Mouse (Mus musculus): Measurements from ENCODE around the gene Adgrg2. TPM values are rescaled to one million over a fixed set of nuclear protein-coding genes. Genes with fewer than 3 reads are reported as not detected.

The Adgrg2 gene
- polyA plus RNA-seq, 1 experiment from 2014 or later, result 2.4 TPM

Other genes starting within 250 kb of the Adgrg2 start
- gene Phka2, start 111.5 kb downstream of the Adgrg2 start, polyA plus RNA-seq (2015; fragmentation: Nextera tagmentation; extraction: Ambion mirVana), result 9.6 and 10.0 TPM in 2 replicates

Data from hindbrain, embryonic 16.5 days (tissue).